Mouse (Mus musculus): ENCODE measurements at regions not wholly inside any gene's neighbourhood (a gene's known extent, or its start where the extent isn't known, plus 50 kb on each side); places are given as distances from the start of the nearest gene placed in this dataset.

- Histone ChIP-seq H3K4me2 (ENCODE audit: low read length) (no peak overlapping the region), H3K4me1 (ENCODE audit: control insufficient read depth, insufficient read depth, low read length) (no peaks in the 10 kb centered on the region), H3K4me3 (replicated peaks; ENCODE audit: low read depth, low read length) (no peak overlapping the region), H3K9ac (replicated peaks; ENCODE audit: low read length) (no peak overlapping the region), H3K9me3 (ENCODE audit: control insufficient read depth, low read length) (no peaks in the 10 kb centered on the region), H3K36me3 (ENCODE audit: control insufficient read depth, insufficient read depth, low read length) (no peaks in the 10 kb centered on the region), H3K27me3 (ENCODE audit: control insufficient read depth, insufficient read depth, low read length) (no peaks in the 10 kb centered on the region), H3K27ac (replicated peaks; ENCODE audit: low read depth, low read length) (no peak overlapping the region)
- ATAC-seq (ENCODE audit: low FRiP score, low TSS enrichment) = no peak
- no peak for DNase-seq
- 73% methylated on average over 1 of the region's 1 CpGs for WGBS
Measured at GRCm38 (mm10) chr5:70501385-70501784, 341.0 kb downstream of the Gabrg1 start.

- ATAC-seq (ENCODE audit: low FRiP score, low TSS enrichment) (no peak), DNase-seq (no peak)
- Histone ChIP-seq H3K4me2 (ENCODE audit: low read length) (no peak overlapping the region), H3K4me3 (replicated peaks; ENCODE audit: low read depth, low read length) (no peak overlapping the region), H3K9ac (replicated peaks; ENCODE audit: low read length) (no peak overlapping the region), H3K4me1 (ENCODE audit: control insufficient read depth, insufficient read depth, low read length) (no peaks in the 10 kb centered on the region), H3K27me3 (ENCODE audit: control insufficient read depth, insufficient read depth, low read length) (no peaks in the 10 kb centered on the region), H3K9me3 (ENCODE audit: control insufficient read depth, low read length) (no peaks in the 10 kb centered on the region), H3K36me3 (ENCODE audit: control insufficient read depth, insufficient read depth, low read length) (no peaks in the 10 kb centered on the region), H3K27ac (replicated peaks; ENCODE audit: low read depth, low read length) (no peak overlapping the region)
- WGBS = 92% methylated on average over 4 of the region's 4 CpGs
Measured at GRCm38 (mm10) chr5:70476076-70476475, 366.3 kb downstream of the Gabrg1 start.

GRCm38 (mm10) chr5:70434636-70435035 is 407.8 kb downstream of the Gabrg1 start:
- Histone ChIP-seq H3K4me2 (ENCODE audit: low read length) (no peak overlapping the region), H3K9me3 (ENCODE audit: control insufficient read depth, low read length) (no peaks in the 10 kb centered on the region), H3K36me3 (ENCODE audit: control insufficient read depth, insufficient read depth, low read length) (no peaks in the 10 kb centered on the region), H3K27ac (replicated peaks; ENCODE audit: low read depth, low read length) (no peak overlapping the region), H3K27me3 (ENCODE audit: control insufficient read depth, insufficient read depth, low read length) (no peaks in the 10 kb centered on the region), H3K4me1 (ENCODE audit: control insufficient read depth, insufficient read depth, low read length) (no peaks in the 10 kb centered on the region), H3K9ac (replicated peaks; ENCODE audit: low read length) (no peak overlapping the region), H3K4me3 (replicated peaks; ENCODE audit: low read depth, low read length) (no peak overlapping the region)
- WGBS = 76% methylated on average over 4 of the region's 4 CpGs
- ATAC-seq (ENCODE audit: low FRiP score, low TSS enrichment) (no peak), DNase-seq (peak; percentile 12)

GRCm38 (mm10) chr5:70400561-70400960 is 441.9 kb downstream of the Gabrg1 start:
- no peak overlapping the region for H3K4me2 ChIP-seq (ENCODE audit: low read length)
- no peaks in the 10 kb centered on the region for H3K27me3 ChIP-seq (ENCODE audit: control insufficient read depth, insufficient read depth, low read length)
- no peak for ATAC-seq (ENCODE audit: low FRiP score, low TSS enrichment)
- DNase-seq = no peak
- WGBS = 92% methylated on average over 3 of the region's 3 CpGs
- H3K27ac ChIP-seq (replicated peaks; ENCODE audit: low read depth, low read length) = no peak overlapping the region
- H3K4me3 ChIP-seq (replicated peaks; ENCODE audit: low read depth, low read length) = no peak overlapping the region
- no peak overlapping the region for H3K9ac ChIP-seq (replicated peaks; ENCODE audit: low read length)
- no peaks in the 10 kb centered on the region for H3K36me3 ChIP-seq (ENCODE audit: control insufficient read depth, insufficient read depth, low read length)
- no peaks in the 10 kb centered on the region for H3K9me3 ChIP-seq (ENCODE audit: control insufficient read depth, low read length)
- H3K4me1 ChIP-seq (ENCODE audit: control insufficient read depth, insufficient read depth, low read length) = no peaks in the 10 kb centered on the region

- 87% methylated on average over 2 of the region's 2 CpGs for WGBS
- Histone ChIP-seq H3K4me2 (ENCODE audit: low read length) (no peak overlapping the region), H3K27me3 (ENCODE audit: control insufficient read depth, insufficient read depth, low read length) (no peaks in the 10 kb centered on the region), H3K9me3 (ENCODE audit: control insufficient read depth, low read length) (no peaks in the 10 kb centered on the region), H3K36me3 (ENCODE audit: control insufficient read depth, insufficient read depth, low read length) (no peaks in the 10 kb centered on the region), H3K4me1 (ENCODE audit: control insufficient read depth, insufficient read depth, low read length) (no peaks in the 10 kb centered on the region), H3K4me3 (replicated peaks; ENCODE audit: low read depth, low read length) (no peak overlapping the region), H3K9ac (replicated peaks; ENCODE audit: low read length) (no peak overlapping the region), H3K27ac (replicated peaks; ENCODE audit: low read depth, low read length) (no peak overlapping the region)
- ATAC-seq (ENCODE audit: low FRiP score, low TSS enrichment) (no peak), DNase-seq (no peak)
Measured at GRCm38 (mm10) chr5:70389926-70390325, 452.5 kb downstream of the Gabrg1 start.

- ATAC-seq (ENCODE audit: low FRiP score, low TSS enrichment) = no peak
- DNase-seq = no peak
- Histone ChIP-seq H3K36me3 (ENCODE audit: control insufficient read depth, insufficient read depth, low read length) (no peaks in the 10 kb centered on the region), H3K4me1 (ENCODE audit: control insufficient read depth, insufficient read depth, low read length) (no peaks in the 10 kb centered on the region), H3K4me3 (replicated peaks; ENCODE audit: low read depth, low read length) (no peak overlapping the region), H3K27me3 (ENCODE audit: control insufficient read depth, insufficient read depth, low read length) (no peaks in the 10 kb centered on the region), H3K9ac (replicated peaks; ENCODE audit: low read length) (no peak overlapping the region), H3K27ac (replicated peaks; ENCODE audit: low read depth, low read length) (no peak overlapping the region), H3K9me3 (ENCODE audit: control insufficient read depth, low read length) (no peaks in the 10 kb centered on the region), H3K4me2 (ENCODE audit: low read length) (no peak overlapping the region)
- 92% methylated on average over 3 of the region's 3 CpGs for WGBS
Measured at GRCm38 (mm10) chr5:70387318-70387717, 455.1 kb downstream of the Gabrg1 start.
